Mouse (Mus musculus) myocyte (in vitro differentiated cells): ENCODE results near the gene Tmeff1. TPM values are rescaled to one million over a fixed set of nuclear protein-coding genes. Genes with fewer than 3 reads are reported as not detected.

Source experiments
- H3K27me3 ChIP-seq: one replicate; pipeline ENCODE4 v1.6.1; 2011; ENCODE audit not compliant: control insufficient read depth, insufficient read depth, insufficient read length
- H3K36me3 ChIP-seq: one replicate; pipeline ENCODE4 v1.6.1; 2011; ENCODE audit not compliant: control insufficient read depth, insufficient read depth
- H3K4me2 ChIP-seq: one replicate; pipeline ENCODE4 v1.6.1; 2011; ENCODE audit warnings: low read depth, control low read depth
- H3K4me3 ChIP-seq: one replicate; pipeline ENCODE4 v1.5.1; 2011; ENCODE audit warnings: mild to moderate bottlenecking, control low read depth, moderate library complexity
- H3K79me2 ChIP-seq: one replicate; pipeline ENCODE4 v1.6.1; 2011; ENCODE audit not compliant: control insufficient read depth, insufficient read depth
- H3ac ChIP-seq: one replicate; pipeline ENCODE4 v1.6.1; 2011; ENCODE audit not compliant: control insufficient read depth, insufficient read length
- CEBPB ChIP-seq: IDR thresholded peaks from 2 replicates; pipeline ENCODE4 v1.6.1; 2011; ENCODE audit warnings: mild to moderate bottlenecking, moderate library complexity; ENCODE audit not compliant: poor library complexity, insufficient read depth, severe bottlenecking
- E2F4 ChIP-seq: IDR thresholded peaks from one replicate; pipeline ENCODE4 v1.6.1; 2011; ENCODE audit warnings: mild to moderate bottlenecking, control low read depth, moderate library complexity; ENCODE audit not compliant: insufficient read depth
- MAX ChIP-seq: IDR thresholded peaks from one replicate; pipeline ENCODE4 v1.6.1; 2011; ENCODE audit warnings: low read depth, mild to moderate bottlenecking, control low read depth
- MYOD1 ChIP-seq, 3 experiments: IDR thresholded peaks; one replicate each; pipeline ENCODE4 v1.6.1; 2011; ENCODE audit warnings: control low read depth in 2 of 3, low read depth in 2 of 3, mild to moderate bottlenecking in 2 of 3, moderate library complexity in 1 of 3; ENCODE audit not compliant: insufficient read length in 2 of 3, control insufficient read depth in 1 of 3
- MYOG ChIP-seq, 3 experiments: IDR thresholded peaks; one replicate each; pipeline ENCODE4 v1.6.1; 2011; ENCODE audit warnings: control low read depth in 2 of 3, low read depth in 2 of 3, mild to moderate bottlenecking in 2 of 3; ENCODE audit not compliant: insufficient read length in 2 of 3, control insufficient read depth in 1 of 3, insufficient read depth in 1 of 3
- POLR2A ChIP-seq: IDR thresholded peaks from one replicate; pipeline ENCODE4 v1.6.1; 2011; ENCODE audit warnings: low read depth, mild to moderate bottlenecking, control low read depth, moderate library complexity; ENCODE audit not compliant: insufficient read length
- POLR2AphosphoS2 ChIP-seq: IDR thresholded peaks from one replicate; pipeline ENCODE4 v1.6.1; 2011; ENCODE audit warnings: low read depth, control low read depth; ENCODE audit not compliant: insufficient read length
- REST ChIP-seq: IDR thresholded peaks from one replicate; pipeline ENCODE4 v1.6.1; 2011; ENCODE audit warnings: mild to moderate bottlenecking, control low read depth, moderate library complexity; ENCODE audit not compliant: insufficient read depth, insufficient read length
- SRF ChIP-seq: IDR thresholded peaks from one replicate; pipeline ENCODE4 v1.6.1; 2011; ENCODE audit warnings: low read depth; ENCODE audit not compliant: control insufficient read depth, insufficient read length
- TCF12 ChIP-seq: IDR thresholded peaks from one replicate; pipeline ENCODE4 v1.6.1; 2011; ENCODE audit warnings: mild to moderate bottlenecking, control low read depth; ENCODE audit not compliant: poor library complexity, insufficient read depth, severe bottlenecking
- TCF3 ChIP-seq: IDR thresholded peaks from one replicate; pipeline ENCODE4 v1.6.1; 2011; ENCODE audit warnings: low read depth, control low read depth; ENCODE audit not compliant: insufficient read length
- USF1 ChIP-seq: IDR thresholded peaks from one replicate; pipeline ENCODE4 v1.6.1; 2011; ENCODE audit warnings: low read depth, mild to moderate bottlenecking, control low read depth, moderate library complexity
- polyA plus RNA-seq: library from polyadenylated mRNA; unstranded; fragments of >200 nt; fragmentation: generic; extraction: Trizol; gene quantifications from one replicate; pipeline ENCODE4 v1.2.1, GENCODE M21; 2012; ENCODE audit warnings: missing spikeins

Tmeff1 gene
- polyA plus RNA-seq, 1 experiment: 19.6 TPM

GRCm38 (mm10) chr4:48615483-48615882 is 30.5 kb downstream of the Tmeff1 start:
- no peaks in the 10 kb centered on the region for H3K79me2 ChIP-seq

DNA sequence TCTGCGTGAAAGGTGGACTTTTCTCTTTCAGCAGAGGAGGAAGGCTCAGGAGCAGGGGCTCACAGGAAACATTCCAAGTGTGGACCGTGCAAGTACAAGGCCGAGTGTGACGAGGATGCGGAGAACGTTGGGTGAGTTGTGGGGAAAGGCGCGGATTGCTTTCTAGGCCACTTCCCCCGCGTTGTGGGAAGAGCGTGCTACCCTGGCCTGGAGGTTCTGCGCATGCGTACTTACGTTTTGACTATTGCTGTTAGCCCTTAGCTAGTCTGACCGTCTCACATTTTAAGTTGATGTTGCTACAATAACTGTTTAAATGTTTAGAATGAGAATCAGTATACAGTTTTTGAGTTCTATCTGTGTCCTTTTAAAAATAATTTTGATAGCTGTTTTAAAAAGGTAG is 32.2 kb downstream of the Tmeff1 start:
- Histone ChIP-seq H3ac (no peak overlapping the region), H3K36me3 (peaks cover 8% of the 10 kb centered on the region), H3K4me2 (no peak overlapping the region), H3K79me2 (no peaks in the 10 kb centered on the region), H3K4me3 (no peak overlapping the region), H3K27me3 (no peaks in the 10 kb centered on the region)
- TF ChIP-seq TCF3 (no peak), POLR2A (no peak), POLR2AphosphoS2 (no peak), USF1 (no peak), SRF (no peak), TCF12 (no peak)

More at GRCm38 (mm10) chr4:48615483-48615882, 30.5 kb downstream of the Tmeff1 start:
- no peak overlapping the region for H3K4me3 ChIP-seq
- TF ChIP-seq CEBPB (peak; percentile 93), MYOD1 (IDR thresholded peaks at IDR 0.05; ENCODE audit: control insufficient read depth in 1 of 3, insufficient read length in 2 of 3, low read depth in 2 of 3) (no peak)
- H3K27me3 ChIP-seq: no peaks in the 10 kb centered on the region
- no peak overlapping the region for H3ac ChIP-seq
- peaks cover 8% of the 10 kb centered on the region for H3K36me3 ChIP-seq
- H3K4me2 ChIP-seq: peak overlapping the region; percentile 28

DNA sequence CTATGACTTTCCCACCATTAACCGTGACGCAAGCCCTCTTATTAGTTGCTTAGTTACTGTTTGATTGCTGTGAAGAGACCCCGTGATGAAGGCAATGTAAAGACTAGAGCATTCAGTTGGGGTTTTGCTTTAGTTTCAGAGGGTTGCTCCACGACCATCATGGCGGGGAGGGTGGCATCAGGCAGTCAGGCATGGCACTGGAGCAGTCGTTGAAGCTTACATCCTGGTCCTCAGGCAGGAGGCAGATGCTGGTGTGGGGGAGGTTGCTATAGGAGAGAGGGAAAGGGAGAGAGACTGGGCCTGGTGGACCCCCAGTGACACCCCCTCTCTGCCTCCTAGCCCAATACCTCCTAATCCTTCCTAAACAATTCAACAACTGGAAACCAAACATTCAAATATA is 35.1 kb downstream of the Tmeff1 start:
- Histone ChIP-seq H3K27me3 (no peaks in the 10 kb centered on the region), H3K79me2 (no peaks in the 10 kb centered on the region), H3K36me3 (peaks cover 8% of the 10 kb centered on the region), H3ac (no peak overlapping the region), H3K4me3 (no peak overlapping the region), H3K4me2 (no peak overlapping the region)
- TF ChIP-seq POLR2A: no peak
- TF ChIP-seq MYOG (IDR thresholded peaks at IDR 0.05; ENCODE audit: control insufficient read depth in 1 of 3, insufficient read depth in 1 of 3, insufficient read length in 2 of 3, low read depth in 2 of 3): no peak
- TF ChIP-seq TCF12: no peak
- TF ChIP-seq POLR2AphosphoS2: no peak
- no peak for TF ChIP-seq MYOD1 (IDR thresholded peaks at IDR 0.05; ENCODE audit: control insufficient read depth in 1 of 3, insufficient read length in 2 of 3, low read depth in 2 of 3)

DNA sequence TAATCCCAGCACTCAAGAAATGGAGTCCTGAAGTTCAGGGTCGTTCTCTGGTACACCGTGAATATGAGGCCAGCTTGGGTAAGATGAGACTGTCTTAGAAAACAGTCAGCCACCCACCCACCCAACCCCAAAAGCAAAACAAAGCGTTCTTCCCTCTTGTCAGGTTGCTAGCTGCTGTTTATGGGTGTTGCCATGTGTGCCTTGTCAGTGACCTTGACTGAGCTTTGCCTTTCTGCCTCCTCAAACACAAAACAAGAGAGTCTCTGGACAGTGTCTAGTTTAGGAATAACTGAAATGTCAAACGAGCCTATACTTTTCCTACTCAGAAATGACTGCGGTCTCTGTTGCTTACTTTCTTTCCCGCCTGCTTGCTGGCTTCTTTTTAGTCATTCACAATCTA is 37.3 kb downstream of the Tmeff1 start:
- Histone ChIP-seq H3K27me3 (no peaks in the 10 kb centered on the region), H3K36me3 (peaks cover 12% of the 10 kb centered on the region), H3K4me3 (no peak overlapping the region), H3K79me2 (no peaks in the 10 kb centered on the region), H3K4me2 (no peak overlapping the region), H3ac (no peak overlapping the region)
- TF ChIP-seq USF1 (no peak), TCF3 (no peak), MYOD1 (IDR thresholded peaks at IDR 0.05; ENCODE audit: control insufficient read depth in 1 of 3, insufficient read length in 2 of 3, low read depth in 2 of 3) (no peak), CEBPB (no peak), SRF (no peak), POLR2A (no peak), POLR2AphosphoS2 (no peak), TCF12 (no peak), E2F4 (no peak), MYOG (IDR thresholded peaks at IDR 0.05; ENCODE audit: control insufficient read depth in 1 of 3, insufficient read depth in 1 of 3, insufficient read length in 2 of 3, low read depth in 2 of 3) (no peak), MAX (no peak), REST (no peak)

- H3K4me3 ChIP-seq: no peak overlapping the region
Measured at GRCm38 (mm10) chr4:48622946-48623345, 38.0 kb downstream of the Tmeff1 start.

GRCm38 (mm10) chr4:48624961-48625360 is 40.0 kb downstream of the Tmeff1 start:
- TF ChIP-seq SRF (no peak), MAX (no peak), E2F4 (no peak), POLR2AphosphoS2 (no peak), POLR2A (no peak), CEBPB (no peak), MYOG (IDR thresholded peaks at IDR 0.05; ENCODE audit: control insufficient read depth in 1 of 3, insufficient read depth in 1 of 3, insufficient read length in 2 of 3, low read depth in 2 of 3) (no peak), TCF3 (no peak), REST (no peak), TCF12 (no peak), MYOD1 (IDR thresholded peaks at IDR 0.05; ENCODE audit: control insufficient read depth in 1 of 3, insufficient read length in 2 of 3, low read depth in 2 of 3) (no peak), USF1 (no peak)
- H3K36me3 ChIP-seq: peaks cover 4% of the 10 kb centered on the region
- H3ac ChIP-seq: no peak overlapping the region
- no peak overlapping the region for H3K4me3 ChIP-seq
- no peak overlapping the region for H3K4me2 ChIP-seq
- no peaks in the 10 kb centered on the region for H3K79me2 ChIP-seq
- H3K27me3 ChIP-seq: no peaks in the 10 kb centered on the region

More at GRCm38 (mm10) chr4:48622946-48623345, 38.0 kb downstream of the Tmeff1 start:
- no peak overlapping the region for H3ac ChIP-seq
- peaks cover 12% of the 10 kb centered on the region for H3K36me3 ChIP-seq
- no peak for TF ChIP-seq E2F4
- TF ChIP-seq POLR2A: no peak
- H3K79me2 ChIP-seq: no peaks in the 10 kb centered on the region
- H3K27me3 ChIP-seq: no peaks in the 10 kb centered on the region
- H3K4me2 ChIP-seq: no peak overlapping the region
